Mouse (Mus musculus) ES-E14 (cell line): ENCODE measurements at regions not wholly inside any gene's neighbourhood (a gene's known extent, or its start where the extent isn't known, plus 50 kb on each side); places are given as distances from the start of the nearest gene placed in this dataset.

Source experiments
- DNase-seq: peaks from one replicate; pipeline ENCODE4 v3.0.0-alpha.2; 2013; ENCODE audit warnings: low read depth, low spot score
- H3K27ac ChIP-seq: 2 replicates; pipeline ENCODE4 v1.5.1; 2012; ENCODE audit warnings: low read depth, mild to moderate bottlenecking, low read length, moderate library complexity, mixed read lengths; ENCODE audit not compliant: poor library complexity, insufficient read depth, severe bottlenecking
- H3K36me3 ChIP-seq: 2 replicates; pipeline ENCODE4 v1.6.1; 2012; ENCODE audit warnings: mild to moderate bottlenecking, low read length, moderate library complexity, mixed read lengths; ENCODE audit not compliant: control insufficient read depth, poor library complexity, insufficient read depth, severe bottlenecking
- H3K4me1 ChIP-seq, 2 experiments: fragments of 150-350 bp in 1 of 2; sonication (generic) in 1 of 2; 2 replicates each; pipeline ENCODE4 v1.6.1; 2012; ENCODE audit warnings: low read length in 2 of 2, mild to moderate bottlenecking in 1 of 2, mixed read lengths in 1 of 2; ENCODE audit not compliant: control insufficient read depth in 2 of 2, insufficient read depth in 2 of 2, poor library complexity in 1 of 2
- H3K4me3 ChIP-seq, 2 experiments: fragments of 150-350 bp in 1 of 2; sonication (generic) in 1 of 2; 2 replicates each; pipeline ENCODE4 v1.5.1; 2012; ENCODE audit warnings: low read length in 2 of 2, low read depth in 1 of 2, mild to moderate bottlenecking in 1 of 2, mixed read lengths in 1 of 2; ENCODE audit not compliant: insufficient read depth in 1 of 2, poor library complexity in 1 of 2, severe bottlenecking in 1 of 2
- H3K9ac ChIP-seq: 2 replicates; pipeline ENCODE4 v1.6.1; 2012; ENCODE audit warnings: low read depth, mild to moderate bottlenecking, low read length, mixed read lengths; ENCODE audit not compliant: poor library complexity, insufficient read depth, severe bottlenecking
- H3K9me3 ChIP-seq: fragments of 150-350 bp; sonication (generic); 2 replicates; pipeline ENCODE4 v1.6.1; 2012; ENCODE audit warnings: low read depth, mild to moderate bottlenecking, low read length; ENCODE audit not compliant: control insufficient read depth, insufficient read depth
- CHD2 ChIP-seq: IDR thresholded peaks from 2 replicates; pipeline ENCODE4 v1.6.1; 2014; ENCODE audit warnings: mild to moderate bottlenecking, low read depth, low read length, inconsistent platforms
- HCFC1 ChIP-seq: IDR thresholded peaks from 2 replicates; pipeline ENCODE4 v1.6.1; 2012; ENCODE audit warnings: low read length, inconsistent platforms, borderline replicate concordance; ENCODE audit not compliant: insufficient read depth
- MAFK ChIP-seq: IDR thresholded peaks from 2 replicates; pipeline ENCODE4 v1.6.1; 2014; ENCODE audit warnings: mild to moderate bottlenecking, low read depth, low read length, inconsistent platforms; ENCODE audit not compliant: insufficient read depth
- ZC3H11A ChIP-seq: IDR thresholded peaks from 2 replicates; pipeline ENCODE4 v1.6.1; 2012; ENCODE audit warnings: low read depth, mild to moderate bottlenecking, inconsistent platforms, low read length, borderline replicate concordance
- ZNF384 ChIP-seq: IDR thresholded peaks from 2 replicates; pipeline ENCODE4 v1.6.1; 2012; ENCODE audit warnings: low read depth, low read length, inconsistent platforms
- in situ Hi-C, 2 experiments: fragments of 600-800 bp; cut with MboI; formaldehyde crosslinking; loops; one replicate each; pipeline ENCODE4 v1.15.1; 2025; ENCODE audit warnings: low sequenced_read_pairs in 2 of 2, inconsistent platforms in 1 of 2; ENCODE audit not compliant: unreplicated experiment in 2 of 2

DNA sequence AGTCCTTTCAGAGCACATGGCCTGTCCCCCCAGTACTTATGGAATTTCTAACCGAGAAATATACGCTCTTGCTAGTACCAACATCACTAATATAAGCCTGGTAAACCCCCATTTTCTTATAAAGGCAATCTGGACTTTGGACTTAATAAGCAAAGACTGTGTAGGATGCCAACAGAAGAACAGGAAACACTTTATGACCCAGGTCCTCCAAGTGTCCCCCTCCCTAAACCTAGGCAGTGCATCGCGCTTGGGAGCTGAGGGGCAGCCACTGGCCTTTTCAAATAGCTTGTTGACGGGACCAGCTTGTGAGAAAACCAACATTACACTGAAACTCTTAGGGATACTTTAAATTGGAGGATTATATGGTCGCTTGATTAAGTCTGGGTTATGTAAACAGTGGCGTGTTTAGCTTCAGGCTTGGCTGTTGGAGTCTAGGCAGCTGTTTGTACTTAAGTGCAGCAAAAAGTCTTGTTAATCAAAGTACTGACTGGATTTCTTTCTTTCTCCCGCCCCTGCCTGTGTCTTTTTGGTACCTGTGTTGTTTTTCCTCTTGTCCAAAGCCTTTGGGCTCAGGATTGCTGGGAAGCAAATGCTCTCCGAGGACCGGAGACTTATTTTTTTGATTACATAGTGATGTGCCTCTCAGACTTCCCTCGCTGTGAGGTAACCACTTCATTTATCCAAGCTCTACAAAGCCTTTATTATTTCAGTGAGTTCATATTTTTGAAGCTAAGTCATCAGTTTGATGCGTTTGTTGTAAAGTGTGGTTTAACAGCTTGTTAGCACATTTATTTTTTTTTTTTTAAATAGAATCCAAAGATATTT, 205.8 kb upstream of the Bmp2 start:
- no peak overlapping the region for H3K9ac ChIP-seq
- no peaks in the 10 kb centered on the region for H3K4me1 ChIP-seq
- in situ Hi-C loops = no loop called here
- H3K36me3 ChIP-seq = no peaks in the 10 kb centered on the region
- no peaks in the 10 kb centered on the region for H3K9me3 ChIP-seq
- no peak overlapping the region for H3K27ac ChIP-seq
- H3K4me3 ChIP-seq = no peak overlapping the region
- TF ChIP-seq MAFK (no peak), ZNF384 (no peak), HCFC1 (no peak), CHD2 (no peak), ZC3H11A (no peak)
- DNase-seq = no peak

DNA sequence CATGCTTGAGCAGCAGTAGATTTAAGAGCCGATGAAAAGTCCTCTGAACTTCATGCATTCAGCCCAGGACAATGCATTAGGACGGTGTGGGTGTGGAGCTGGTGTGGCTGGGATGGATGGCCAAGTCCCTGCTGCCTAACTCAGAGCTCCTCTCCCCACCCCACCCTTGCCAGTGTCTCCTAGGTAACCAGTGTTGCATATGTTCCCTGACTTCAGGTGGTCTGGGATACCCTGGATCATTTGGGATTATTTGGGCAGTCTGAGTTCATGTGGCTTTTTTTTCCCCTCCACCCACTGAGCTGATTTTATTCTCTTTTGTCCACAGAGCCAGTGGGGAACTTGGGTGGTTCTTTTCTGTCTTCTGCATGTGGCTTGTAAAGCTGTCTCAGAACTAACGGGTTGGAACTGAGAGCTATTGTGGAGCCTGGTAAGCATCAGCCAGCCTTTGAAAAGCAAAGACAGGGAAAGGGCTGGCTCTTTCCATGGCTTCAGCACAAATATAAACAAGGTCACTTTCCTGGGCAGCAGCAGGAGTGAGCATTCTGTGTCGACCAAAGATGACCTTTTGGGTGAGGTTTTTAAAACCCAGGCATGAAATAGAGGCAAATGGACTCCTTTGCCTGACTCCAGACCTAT, 205.1 kb upstream of the Bmp2 start:
- Histone ChIP-seq H3K9ac (no peak overlapping the region), H3K9me3 (no peaks in the 10 kb centered on the region), H3K4me3 (no peak overlapping the region), H3K27ac (no peak overlapping the region), H3K36me3 (no peaks in the 10 kb centered on the region), H3K4me1 (no peaks in the 10 kb centered on the region)
- in situ Hi-C loops = no loop called here
- TF ChIP-seq ZNF384 (no peak), MAFK (no peak), ZC3H11A (no peak), HCFC1 (no peak)
- no peak for DNase-seq

DNA sequence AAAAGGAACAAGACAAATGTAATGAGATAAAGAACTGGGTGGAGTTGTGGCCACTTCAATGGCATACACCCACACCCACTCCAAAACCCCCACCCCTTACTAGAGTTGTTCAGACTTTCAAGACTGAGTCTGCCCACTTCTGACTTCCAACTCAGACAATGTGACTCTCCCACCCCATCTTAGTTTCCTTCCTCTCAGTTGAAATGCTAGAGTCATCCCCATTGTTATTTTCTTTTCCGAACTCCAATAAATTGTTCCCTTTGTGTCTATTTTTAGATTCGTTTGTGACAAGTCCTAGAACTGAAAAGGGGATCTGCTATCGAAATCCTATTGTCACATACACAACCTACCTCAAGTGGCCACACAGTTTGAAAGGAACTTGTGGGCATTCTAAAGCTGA, 200.7 kb upstream of the Bmp2 start:
- in situ Hi-C loops = no loop called here
- H3K9me3 ChIP-seq = no peaks in the 10 kb centered on the region

DNA sequence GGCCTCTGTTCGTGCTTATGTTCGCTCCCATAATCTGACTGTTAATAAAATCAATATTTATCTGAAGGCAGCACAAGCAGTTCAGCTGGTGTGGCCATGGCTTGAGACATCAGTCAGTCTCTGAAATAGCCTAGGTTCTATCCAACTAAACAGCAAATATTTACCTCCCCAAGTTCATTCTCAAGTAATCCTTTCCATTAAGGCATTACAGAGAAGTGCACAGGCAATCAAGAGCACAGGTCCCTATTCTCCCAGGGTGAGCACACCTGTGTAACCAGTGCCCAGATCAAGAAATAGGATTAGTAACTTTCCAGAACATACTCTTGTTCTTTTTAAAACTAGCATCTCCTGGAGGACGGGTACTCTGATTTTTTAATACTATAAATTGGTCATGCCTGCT, 199.2 kb upstream of the Bmp2 start:
- Histone ChIP-seq H3K9ac (no peak overlapping the region), H3K9me3 (no peaks in the 10 kb centered on the region), H3K4me1 (no peaks in the 10 kb centered on the region), H3K27ac (no peak overlapping the region), H3K36me3 (no peaks in the 10 kb centered on the region), H3K4me3 (no peak overlapping the region)
- in situ Hi-C loops = no loop called here
- DNase-seq = no peak
- TF ChIP-seq MAFK (no peak), HCFC1 (no peak), ZNF384 (no peak), ZC3H11A (no peak)

More for the DNA sequence above, 200.7 kb upstream of the Bmp2 start:
- no peak overlapping the region for H3K27ac ChIP-seq
- H3K4me3 ChIP-seq = no peak overlapping the region
- peak; percentile 25 for DNase-seq
- no peak overlapping the region for H3K9ac ChIP-seq
- no peaks in the 10 kb centered on the region for H3K36me3 ChIP-seq
- TF ChIP-seq ZC3H11A = no peak
- TF ChIP-seq CHD2 = no peak
- TF ChIP-seq HCFC1 = no peak
- TF ChIP-seq MAFK = no peak
- no peak for TF ChIP-seq ZNF384
- no peaks in the 10 kb centered on the region for H3K4me1 ChIP-seq
